Mouse (Mus musculus) hindbrain, embryonic 14.5 days (tissue): ENCODE measurements at regions not wholly inside any gene's neighbourhood (a gene's known extent, or its start where the extent isn't known, plus 50 kb on each side); places are given as distances from the start of the nearest gene placed in this dataset.

Experiments
- ATAC-seq: fragments of 200-750 bp; cut with Nextera tagmentation; 2 replicates; pipeline ENCODE4 v1.8.0; 2017; ENCODE audit warnings: moderate number of reproducible peaks, mild to moderate bottlenecking, moderate TSS enrichment, moderate library complexity; ENCODE audit not compliant: low FRiP score
- DNase-seq: peaks from one replicate; pipeline ENCODE4 v3.0.0-alpha.2; 2015; ENCODE audit warnings: low spot score
- H3K27ac ChIP-seq: fragments of 300-500 bp; sonication (generic); 2 replicates; pipeline ENCODE4 v1.5.1; 2014; ENCODE audit warnings: mild to moderate bottlenecking, moderate library complexity
- H3K27me3 ChIP-seq: fragments of 300-500 bp; sonication (generic); 2 replicates; pipeline ENCODE4 v1.6.1; 2014; ENCODE audit warnings: mild to moderate bottlenecking, low read length, mixed read lengths; ENCODE audit not compliant: control insufficient read depth, insufficient read depth
- H3K36me3 ChIP-seq: fragments of 300-500 bp; sonication (generic); replicated peaks from 2 replicates; pipeline ENCODE4 v1.6.1; 2014; ENCODE audit not compliant: control insufficient read depth, insufficient read depth
- H3K4me1 ChIP-seq: fragments of 300-500 bp; sonication (generic); replicated peaks from 2 replicates; pipeline ENCODE4 v1.6.1; 2014; ENCODE audit warnings: antibody characterized with exemption, low read length, mixed read lengths; ENCODE audit not compliant: control insufficient read depth, insufficient read depth
- H3K4me2 ChIP-seq: fragments of 300-500 bp; sonication (generic); replicated peaks from 2 replicates; pipeline ENCODE4 v1.6.1; 2014; ENCODE audit warnings: mild to moderate bottlenecking, moderate library complexity
- H3K4me3 ChIP-seq: fragments of 300-500 bp; sonication (generic); replicated peaks from 2 replicates; pipeline ENCODE4 v1.5.1; 2014; ENCODE audit warnings: mild to moderate bottlenecking, low read length
- H3K9ac ChIP-seq: fragments of 300-500 bp; sonication (generic); 2 replicates; pipeline ENCODE4 v1.6.1; 2014
- H3K9me3 ChIP-seq: fragments of 300-500 bp; sonication (generic); 2 replicates; pipeline ENCODE4 v1.6.1; 2016; ENCODE audit warnings: low read length; ENCODE audit not compliant: control insufficient read depth
- WGBS: fragments of 180-500 bp; shearing (Covaris S2); extraction: QIAGEN DNeasy Blood & Tissue Kit; methylation state at CpG from one replicate; pipeline ENCODE4 v1.1.7; 2014; 5-methylcytosine and 5-hydroxymethylcytosine counted together

- ATAC-seq (no peak), DNase-seq (no peak)
- no peaks in the 10 kb centered on the region for H3K4me1 ChIP-seq
- H3K27me3 ChIP-seq = no peaks in the 10 kb centered on the region
- H3K9ac ChIP-seq = no peak overlapping the region
- H3K36me3 ChIP-seq = no peaks in the 10 kb centered on the region
- WGBS = 11% methylated on average over 1 of the region's 1 CpGs
- no peak overlapping the region for H3K4me3 ChIP-seq
- H3K27ac ChIP-seq = no peak overlapping the region
- no peak overlapping the region for H3K4me2 ChIP-seq
- no peaks in the 10 kb centered on the region for H3K9me3 ChIP-seq
Measured at GRCm38 (mm10) chr3:42582311-42582710, 839.9 kb downstream of the D3Ertd751e start.

- Histone ChIP-seq H3K27me3 (no peaks in the 10 kb centered on the region), H3K4me3 (no peak overlapping the region), H3K9me3 (no peaks in the 10 kb centered on the region), H3K4me1 (no peaks in the 10 kb centered on the region), H3K27ac (no peak overlapping the region), H3K9ac (no peak overlapping the region), H3K4me2 (no peak overlapping the region), H3K36me3 (no peaks in the 10 kb centered on the region)
- DNase-seq = no peak
- peak; percentile 75 for ATAC-seq
- WGBS = 71% methylated on average over 6 of the region's 6 CpGs
Measured at GRCm38 (mm10) chr3:42587296-42587932, 845.0 kb downstream of the D3Ertd751e start.

- H3K9ac ChIP-seq = no peak overlapping the region
- H3K4me1 ChIP-seq = no peaks in the 10 kb centered on the region
- H3K4me3 ChIP-seq = no peak overlapping the region
- H3K27ac ChIP-seq = no peak overlapping the region
- no peak for DNase-seq
- no peak overlapping the region for H3K4me2 ChIP-seq
- no peaks in the 10 kb centered on the region for H3K27me3 ChIP-seq
- WGBS = 71% methylated on average over 2 of the region's 2 CpGs
- no peak for ATAC-seq
- no peaks in the 10 kb centered on the region for H3K9me3 ChIP-seq
- H3K36me3 ChIP-seq = no peaks in the 10 kb centered on the region
Measured at GRCm38 (mm10) chr3:42589516-42589915, 847.1 kb downstream of the D3Ertd751e start.

- Histone ChIP-seq H3K9me3 (no peaks in the 10 kb centered on the region), H3K4me1 (no peaks in the 10 kb centered on the region), H3K36me3 (no peaks in the 10 kb centered on the region), H3K4me3 (no peak overlapping the region), H3K27me3 (no peaks in the 10 kb centered on the region), H3K9ac (no peak overlapping the region), H3K27ac (no peak overlapping the region), H3K4me2 (no peak overlapping the region)
- 90% methylated on average over 2 of the region's 2 CpGs for WGBS
- ATAC-seq (no peak), DNase-seq (no peak)
Measured at GRCm38 (mm10) chr3:42590126-42590525, 847.7 kb downstream of the D3Ertd751e start.

- Histone ChIP-seq H3K36me3 (no peaks in the 10 kb centered on the region), H3K4me1 (no peaks in the 10 kb centered on the region), H3K27ac (no peak overlapping the region), H3K4me3 (no peak overlapping the region), H3K9ac (no peak overlapping the region), H3K9me3 (no peaks in the 10 kb centered on the region), H3K27me3 (no peaks in the 10 kb centered on the region), H3K4me2 (no peak overlapping the region)
- DNase-seq (no peak), ATAC-seq (no peak)
- 54% methylated on average over 6 of the region's 6 CpGs for WGBS
Measured at GRCm38 (mm10) chr3:42593792-42594433, 851.5 kb downstream of the D3Ertd751e start.

GRCm38 (mm10) chr3:42596686-42597085 is 854.3 kb downstream of the D3Ertd751e start:
- no peaks in the 10 kb centered on the region for H3K4me1 ChIP-seq
- no peaks in the 10 kb centered on the region for H3K27me3 ChIP-seq
- H3K4me2 ChIP-seq = no peak overlapping the region
- no peaks in the 10 kb centered on the region for H3K36me3 ChIP-seq
- H3K27ac ChIP-seq = no peak overlapping the region
- DNase-seq = no peak
- 92% methylated on average over 1 of the region's 1 CpGs for WGBS
- H3K9me3 ChIP-seq = no peaks in the 10 kb centered on the region
- ATAC-seq = no peak
- no peak overlapping the region for H3K9ac ChIP-seq
- no peak overlapping the region for H3K4me3 ChIP-seq
